Mouse (Mus musculus): ENCODE measurements around the gene Sigirr. TPM values are rescaled to one million over a fixed set of nuclear protein-coding genes. Genes with fewer than 3 reads are reported as not detected.

Sigirr gene
- polyA plus RNA-seq, 1 experiment from 2014 or later: 1.8 TPM

- 1% methylated on average over 65 of the region's 72 CpGs for WGBS
- H3K4me1 ChIP-seq (replicated peaks; ENCODE audit: control insufficient read depth, insufficient read depth, low read length): peaks cover 10% of the 10 kb centered on the region; the same call in 1 of the 2 replicates
- H3K9ac ChIP-seq (ENCODE audit: low read length): peak within 1 kb of the TSS; percentile 99
- H3K4me2 ChIP-seq (ENCODE audit: low read depth, low read length, severe bottlenecking): peak within 1 kb of the TSS; percentile 93
- no peaks in the 10 kb centered on the region for H3K9me3 ChIP-seq (ENCODE audit: control insufficient read depth, low read length)
- DNase-seq (ENCODE audit: low spot score): peak; percentile 93
- peak; percentile 96 for ATAC-seq (replicated peaks; ENCODE audit: low FRiP score)
- peak within 1 kb of the TSS; percentile 82 for H3K4me3 ChIP-seq (ENCODE audit: low read depth, low read length)
- H3K27ac ChIP-seq (ENCODE audit: low read depth, low read length): peak within 1 kb of the TSS; percentile 64
- peaks cover 8% of the 10 kb centered on the region; the same call in 1 of the 2 replicates for H3K36me3 ChIP-seq (ENCODE audit: control insufficient read depth, insufficient read depth, low read length)
- H3K27me3 ChIP-seq (ENCODE audit: control insufficient read depth, insufficient read depth, low read length): no peaks in the 10 kb centered on the region; the same call in 1 of the 2 replicates
These were observed 39.7 kb downstream of the Sigirr start, which contains the start of gene B4galnt4 for GRCm38 (mm10) chr7:141060426-141061242. Gene B4galnt4, plus strand, starts transcription at chr7:141061104.

- Histone ChIP-seq H3K27me3 (ENCODE audit: control insufficient read depth, insufficient read depth, low read length) (no peaks in the 10 kb centered on the region; the same call in 1 of the 2 replicates), H3K4me1 (replicated peaks; ENCODE audit: control insufficient read depth, insufficient read depth, low read length) (peaks cover 10% of the 10 kb centered on the region; the same call in 1 of the 2 replicates), H3K27ac (ENCODE audit: low read depth, low read length) (no peak overlapping the region), H3K4me2 (ENCODE audit: low read depth, low read length, severe bottlenecking) (peak overlapping the region; percentile 93), H3K36me3 (ENCODE audit: control insufficient read depth, insufficient read depth, low read length) (peaks cover 5% of the 10 kb centered on the region; the same call in 1 of the 2 replicates), H3K9ac (ENCODE audit: low read length) (peak overlapping the region; percentile 99), H3K4me3 (ENCODE audit: low read depth, low read length) (peak overlapping the region; percentile 82), H3K9me3 (ENCODE audit: control insufficient read depth, low read length) (no peaks in the 10 kb centered on the region)
- DNase-seq (ENCODE audit: low spot score): no peak
- ATAC-seq (replicated peaks; ENCODE audit: low FRiP score): peak; percentile 11; the same call in 1 of the 2 replicates
- 56% methylated on average over 2 of the region's 2 CpGs for WGBS
These were observed 40.4 kb downstream of the Sigirr start for GRCm38 (mm10) chr7:141059929-141060328.

- H3K4me2 ChIP-seq (ENCODE audit: low read depth, low read length, severe bottlenecking): no peak overlapping the region
- no peaks in the 10 kb centered on the region; the same call in 1 of the 2 replicates for H3K27me3 ChIP-seq (ENCODE audit: control insufficient read depth, insufficient read depth, low read length)
- no peak overlapping the region for H3K9ac ChIP-seq (ENCODE audit: low read length)
- H3K4me1 ChIP-seq (replicated peaks; ENCODE audit: control insufficient read depth, insufficient read depth, low read length): peaks cover 10% of the 10 kb centered on the region; the same call in 1 of the 2 replicates
- no peak for DNase-seq (ENCODE audit: low spot score)
- no peak overlapping the region for H3K4me3 ChIP-seq (ENCODE audit: low read depth, low read length)
- no peaks in the 10 kb centered on the region for H3K9me3 ChIP-seq (ENCODE audit: control insufficient read depth, low read length)
- no peak overlapping the region for H3K27ac ChIP-seq (ENCODE audit: low read depth, low read length)
- WGBS: 94% methylated on average over 14 of the region's 14 CpGs
- no peak for ATAC-seq (replicated peaks; ENCODE audit: low FRiP score)
- H3K36me3 ChIP-seq (ENCODE audit: control insufficient read depth, insufficient read depth, low read length): no peaks in the 10 kb centered on the region; the same call in 1 of the 2 replicates
These were observed 41.6 kb downstream of the Sigirr start for GRCm38 (mm10) chr7:141058601-141059341.

GRCm38 (mm10) chr7:141057541-141057940, 42.8 kb downstream of the Sigirr start:
- H3K4me2 ChIP-seq (ENCODE audit: low read depth, low read length, severe bottlenecking): no peak overlapping the region
- H3K9ac ChIP-seq (ENCODE audit: low read length): no peak overlapping the region
- H3K4me1 ChIP-seq (replicated peaks; ENCODE audit: control insufficient read depth, insufficient read depth, low read length): peaks cover 10% of the 10 kb centered on the region; the same call in 1 of the 2 replicates
- no peaks in the 10 kb centered on the region for H3K9me3 ChIP-seq (ENCODE audit: control insufficient read depth, low read length)
- no peak overlapping the region for H3K27ac ChIP-seq (ENCODE audit: low read depth, low read length)
- H3K27me3 ChIP-seq (ENCODE audit: control insufficient read depth, insufficient read depth, low read length): no peaks in the 10 kb centered on the region; the same call in 1 of the 2 replicates
- WGBS: 86% methylated on average over 1 of the region's 1 CpGs
- no peak for ATAC-seq (replicated peaks; ENCODE audit: low FRiP score)
- H3K36me3 ChIP-seq (ENCODE audit: control insufficient read depth, insufficient read depth, low read length): no peaks in the 10 kb centered on the region
- DNase-seq (ENCODE audit: low spot score): no peak
- no peak overlapping the region for H3K4me3 ChIP-seq (ENCODE audit: low read depth, low read length)

- H3K36me3 ChIP-seq (ENCODE audit: control insufficient read depth, insufficient read depth, low read length): no peaks in the 10 kb centered on the region
- H3K4me3 ChIP-seq (ENCODE audit: low read depth, low read length): no peak overlapping the region
- DNase-seq (ENCODE audit: low spot score): no peak
- H3K9me3 ChIP-seq (ENCODE audit: control insufficient read depth, low read length): no peaks in the 10 kb centered on the region
- 97% methylated on average over 6 of the region's 6 CpGs for WGBS
- H3K27ac ChIP-seq (ENCODE audit: low read depth, low read length): no peak overlapping the region
- ATAC-seq (replicated peaks; ENCODE audit: low FRiP score): no peak
- no peak overlapping the region for H3K9ac ChIP-seq (ENCODE audit: low read length)
- H3K4me1 ChIP-seq (replicated peaks; ENCODE audit: control insufficient read depth, insufficient read depth, low read length): peaks cover 10% of the 10 kb centered on the region; the same call in 1 of the 2 replicates
- H3K4me2 ChIP-seq (ENCODE audit: low read depth, low read length, severe bottlenecking): no peak overlapping the region
- no peaks in the 10 kb centered on the region; the same call in 1 of the 2 replicates for H3K27me3 ChIP-seq (ENCODE audit: control insufficient read depth, insufficient read depth, low read length)
These were observed 43.4 kb downstream of the Sigirr start for GRCm38 (mm10) chr7:141056976-141057375.

- 80% methylated on average over 4 of the region's 4 CpGs for WGBS
- Histone ChIP-seq H3K36me3 (ENCODE audit: control insufficient read depth, insufficient read depth, low read length) (no peaks in the 10 kb centered on the region), H3K4me3 (ENCODE audit: low read depth, low read length) (no peak overlapping the region), H3K4me1 (replicated peaks; ENCODE audit: control insufficient read depth, insufficient read depth, low read length) (peaks cover 6% of the 10 kb centered on the region; the same call in 1 of the 2 replicates), H3K9me3 (ENCODE audit: control insufficient read depth, low read length) (no peaks in the 10 kb centered on the region), H3K27ac (ENCODE audit: low read depth, low read length) (no peak overlapping the region), H3K4me2 (ENCODE audit: low read depth, low read length, severe bottlenecking) (no peak overlapping the region), H3K27me3 (ENCODE audit: control insufficient read depth, insufficient read depth, low read length) (no peaks in the 10 kb centered on the region; the same call in 1 of the 2 replicates), H3K9ac (ENCODE audit: low read length) (no peak overlapping the region)
- no peak for DNase-seq (ENCODE audit: low spot score)
- no peak for ATAC-seq (replicated peaks; ENCODE audit: low FRiP score)
These were observed 44.6 kb downstream of the Sigirr start for GRCm38 (mm10) chr7:141055785-141056184.

- Histone ChIP-seq H3K4me3 (ENCODE audit: low read depth, low read length) (no peak overlapping the region), H3K9ac (ENCODE audit: low read length) (no peak overlapping the region), H3K36me3 (ENCODE audit: control insufficient read depth, insufficient read depth, low read length) (no peaks in the 10 kb centered on the region), H3K27me3 (ENCODE audit: control insufficient read depth, insufficient read depth, low read length) (no peaks in the 10 kb centered on the region), H3K4me1 (replicated peaks; ENCODE audit: control insufficient read depth, insufficient read depth, low read length) (peaks cover 4% of the 10 kb centered on the region; the same call in 1 of the 2 replicates), H3K27ac (ENCODE audit: low read depth, low read length) (no peak overlapping the region), H3K9me3 (ENCODE audit: control insufficient read depth, low read length) (no peaks in the 10 kb centered on the region; the same call in 1 of the 2 replicates), H3K4me2 (ENCODE audit: low read depth, low read length, severe bottlenecking) (no peak overlapping the region)
- ATAC-seq (replicated peaks; ENCODE audit: low FRiP score) (no peak), DNase-seq (ENCODE audit: low spot score) (no peak)
- WGBS: 86% methylated on average over 2 of the region's 2 CpGs
These were observed 48.0 kb downstream of the Sigirr start for GRCm38 (mm10) chr7:141052421-141052820.

GRCm38 (mm10) chr7:141052016-141052415, 48.4 kb downstream of the Sigirr start:
- H3K4me1 ChIP-seq (replicated peaks; ENCODE audit: control insufficient read depth, insufficient read depth, low read length): peaks cover 4% of the 10 kb centered on the region; the same call in 1 of the 2 replicates
- ATAC-seq (replicated peaks; ENCODE audit: low FRiP score) (no peak), DNase-seq (ENCODE audit: low spot score) (no peak)
- H3K36me3 ChIP-seq (ENCODE audit: control insufficient read depth, insufficient read depth, low read length): no peaks in the 10 kb centered on the region
- H3K9ac ChIP-seq (ENCODE audit: low read length): no peak overlapping the region
- H3K27me3 ChIP-seq (ENCODE audit: control insufficient read depth, insufficient read depth, low read length): no peaks in the 10 kb centered on the region
- H3K4me2 ChIP-seq (ENCODE audit: low read depth, low read length, severe bottlenecking): no peak overlapping the region
- no peak overlapping the region for H3K4me3 ChIP-seq (ENCODE audit: low read depth, low read length)
- no peak overlapping the region for H3K27ac ChIP-seq (ENCODE audit: low read depth, low read length)
- WGBS: 94% methylated on average over 4 of the region's 4 CpGs
- no peaks in the 10 kb centered on the region; the same call in 1 of the 2 replicates for H3K9me3 ChIP-seq (ENCODE audit: control insufficient read depth, low read length)
